Mouse (Mus musculus) cerebellum, postnatal 36 days (tissue): Measurements from ENCODE around the gene Cnksr3.

Experiments used
- DNase-seq, 2 experiments: peaks; one replicate each; pipeline ENCODE4 v3.0.0; 2021 to 2022; ENCODE audit warnings: mixed read lengths in 2 of 2

The Cnksr3 gene

DNA sequence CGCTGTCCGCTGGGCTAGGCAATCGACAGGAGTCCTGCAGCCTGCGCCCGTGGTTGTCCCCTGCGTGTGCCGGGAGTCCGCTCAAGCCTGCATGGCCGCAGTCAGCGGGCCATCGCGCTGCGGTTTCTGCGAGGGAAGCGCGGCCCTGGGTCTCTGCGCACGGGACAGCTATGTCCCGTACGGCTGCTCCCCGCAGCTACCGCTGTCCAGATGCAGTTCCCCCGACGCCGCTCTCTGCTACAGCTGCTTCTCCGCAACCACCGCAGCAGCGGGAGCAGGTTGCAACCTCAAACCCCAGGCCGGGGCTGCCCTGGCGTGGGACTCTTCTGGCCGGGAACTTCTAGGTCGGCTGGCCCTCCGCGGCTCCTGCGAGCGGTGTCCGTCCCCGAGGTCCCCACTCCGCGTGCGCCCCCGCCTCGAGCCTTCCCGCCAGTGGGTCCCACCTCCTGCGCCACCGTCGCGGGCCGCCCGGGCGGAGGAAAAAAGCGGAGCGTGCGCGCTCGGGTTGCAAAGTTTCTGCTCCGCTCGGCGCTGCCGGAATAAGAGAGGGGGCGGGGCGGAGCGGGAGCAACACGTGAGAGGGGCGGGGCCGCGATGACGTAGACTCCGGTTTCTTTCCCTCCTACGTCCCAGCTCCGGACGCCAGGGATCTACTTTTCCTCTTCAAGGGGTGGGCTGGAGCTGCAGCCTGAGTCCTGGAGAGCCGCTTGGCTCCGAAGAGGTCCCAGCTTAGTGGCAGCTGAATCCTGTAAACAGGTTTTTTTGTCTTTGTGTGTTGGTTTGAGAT, at the start of gene Cnksr3:
Cnksr3 (minus strand) TSS at position 542 of the 787 bp plus-strand sequence.
- peak; percentile 97 for DNase-seq

DNA sequence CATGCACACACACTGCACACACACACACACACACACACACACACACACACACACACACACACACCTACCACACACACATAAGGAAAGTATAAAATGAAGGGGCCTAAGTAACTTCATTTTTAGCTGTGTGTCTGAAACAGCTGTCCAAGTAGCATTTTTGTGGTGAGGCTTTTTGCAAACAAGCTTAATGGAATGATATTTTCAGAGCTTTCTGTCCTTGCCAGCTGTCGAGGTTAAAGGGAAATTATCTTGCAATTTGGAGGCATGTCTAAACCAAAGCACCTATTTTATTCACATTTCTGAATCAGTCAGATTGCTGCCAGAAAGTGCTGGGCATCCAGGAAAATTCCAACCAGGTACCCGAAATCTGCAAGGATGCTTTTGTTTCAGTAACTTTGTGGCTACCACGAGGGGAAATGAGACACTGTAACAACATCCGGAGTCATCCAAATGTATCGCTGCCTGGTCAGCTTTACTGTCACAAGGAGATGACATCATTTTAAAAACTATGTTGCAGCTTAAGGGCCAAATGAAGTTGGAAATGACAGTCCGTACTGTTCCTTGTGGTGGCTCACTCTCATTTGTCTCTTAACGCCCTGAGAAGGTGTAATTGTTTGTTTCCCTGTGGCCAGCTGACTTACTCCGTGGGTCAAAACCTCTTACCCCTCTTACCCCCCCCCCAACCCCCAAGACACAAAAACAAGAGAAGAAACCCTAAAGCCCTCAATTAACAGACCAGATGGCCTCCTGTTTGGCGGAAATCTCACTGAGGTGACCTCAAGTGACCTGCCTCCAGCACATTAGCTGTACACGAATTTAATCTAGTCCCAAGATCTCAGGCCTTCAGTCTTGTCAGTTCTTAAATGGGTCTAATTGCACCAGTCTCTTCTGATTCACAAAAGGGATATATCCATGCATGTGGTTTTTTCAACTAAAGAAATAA, 48.4 kb upstream of the Cnksr3 start:
- peak in 1 of 2 experiments; percentile 29 for DNase-seq

DNA sequence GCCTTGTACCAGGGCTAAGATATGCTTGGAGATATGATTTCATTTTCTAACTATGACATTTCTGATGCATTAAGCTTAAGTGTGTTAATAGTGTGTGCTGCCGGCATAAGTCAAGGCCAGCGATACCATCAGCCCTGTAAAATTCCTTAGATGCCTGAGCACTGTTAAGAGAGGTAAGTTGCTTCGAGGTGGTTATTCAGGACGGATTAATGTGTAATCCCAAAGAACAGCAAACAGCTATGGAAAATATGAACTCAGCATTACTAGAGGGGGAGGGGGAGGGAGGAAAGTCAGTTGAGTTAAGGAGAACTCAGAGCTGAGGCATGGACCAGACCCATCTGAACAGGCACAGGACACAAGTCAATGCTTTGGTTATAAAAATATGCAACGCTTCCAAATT, 46.6 kb upstream of the Cnksr3 start:
- DNase-seq: no peak

DNA sequence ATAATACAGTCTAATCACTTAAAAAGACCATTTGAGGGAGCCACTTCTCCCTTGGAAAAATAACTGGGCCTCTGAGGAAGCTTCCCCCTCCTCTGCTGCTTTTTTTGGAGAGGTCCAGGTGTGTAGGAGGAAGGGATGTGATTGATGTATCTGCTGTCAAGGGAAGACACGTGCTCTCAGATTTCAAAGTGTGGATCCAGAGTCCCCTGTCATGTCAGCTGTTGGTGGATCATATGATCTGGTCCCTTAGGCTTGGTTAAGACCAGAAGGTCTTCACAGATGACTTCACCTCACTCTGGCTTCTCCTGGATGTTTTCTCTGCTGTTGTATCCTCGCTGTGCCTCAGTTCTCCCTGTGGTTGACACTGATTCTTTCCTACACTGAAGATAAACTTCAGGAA, 38.4 kb upstream of the Cnksr3 start:
- DNase-seq: no peak

DNA sequence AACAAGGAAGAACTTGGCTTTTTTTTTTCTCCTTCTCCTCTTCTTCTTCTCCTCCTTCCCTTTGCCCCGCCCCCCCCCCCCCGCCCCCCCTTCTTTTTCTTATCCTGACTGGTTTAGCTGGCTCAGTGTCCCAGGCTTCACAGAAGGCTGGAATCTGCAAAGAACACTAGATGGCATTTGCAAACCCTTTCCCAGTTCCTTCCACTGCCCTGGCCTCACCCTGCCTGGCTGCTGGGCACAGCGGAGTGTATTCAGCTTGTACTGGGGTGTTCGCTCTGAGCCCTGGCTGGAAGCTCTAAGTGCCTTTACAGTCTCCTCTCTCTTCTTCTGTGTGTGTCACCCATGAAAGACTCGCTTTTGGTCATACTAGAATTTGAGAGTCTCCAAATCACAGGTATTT, 22.6 kb upstream of the Cnksr3 start:
- DNase-seq: peak; percentile 36 to 37

DNA sequence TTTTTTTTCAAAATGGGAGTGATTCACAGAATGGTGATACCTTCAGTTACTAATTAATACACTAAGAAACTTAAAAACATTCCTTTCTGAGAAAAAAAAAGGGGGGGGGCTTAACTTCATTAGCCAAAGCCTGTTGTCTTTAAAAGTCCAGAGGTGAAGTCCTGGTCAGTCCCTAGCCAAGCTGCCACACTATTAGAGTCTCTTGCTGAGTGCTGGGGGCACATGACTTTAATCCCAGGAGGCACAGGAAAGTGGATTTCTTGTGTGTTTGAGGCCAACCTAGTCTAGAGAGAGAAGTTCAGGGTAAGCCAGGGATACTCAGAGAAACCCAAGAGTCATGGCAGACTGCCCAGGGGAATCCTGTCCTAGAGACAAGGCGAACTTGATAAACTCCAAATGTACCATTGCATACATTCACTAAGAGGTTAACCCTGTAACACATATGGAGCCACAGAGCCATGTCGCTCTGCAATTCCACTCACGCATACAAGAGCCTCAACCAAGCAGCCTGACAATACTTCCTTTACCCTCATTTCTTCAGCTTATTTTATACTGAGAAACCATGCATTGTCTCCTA, 5.6 kb upstream of the Cnksr3 start:
- no peak for DNase-seq

DNA sequence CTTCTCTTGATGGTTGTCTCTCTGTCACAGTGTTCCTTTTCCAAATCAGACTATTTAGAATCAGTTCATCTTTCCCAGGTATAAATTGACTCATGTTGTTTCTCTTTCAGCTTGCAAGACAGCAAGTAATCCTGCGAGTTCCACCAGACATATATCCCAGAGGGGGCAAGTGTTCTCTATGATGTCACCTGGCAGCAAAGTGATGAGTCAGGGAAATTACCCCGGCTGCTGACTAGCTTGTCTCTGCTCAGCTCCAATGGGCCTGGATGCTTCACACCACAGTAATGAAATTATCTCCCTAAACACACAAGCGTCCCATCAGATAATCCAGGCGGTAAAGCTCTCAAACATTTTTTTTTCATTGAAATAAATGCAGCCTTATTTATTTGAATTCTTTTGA, 2.7 kb upstream of the Cnksr3 start:
- no peak for DNase-seq

DNA sequence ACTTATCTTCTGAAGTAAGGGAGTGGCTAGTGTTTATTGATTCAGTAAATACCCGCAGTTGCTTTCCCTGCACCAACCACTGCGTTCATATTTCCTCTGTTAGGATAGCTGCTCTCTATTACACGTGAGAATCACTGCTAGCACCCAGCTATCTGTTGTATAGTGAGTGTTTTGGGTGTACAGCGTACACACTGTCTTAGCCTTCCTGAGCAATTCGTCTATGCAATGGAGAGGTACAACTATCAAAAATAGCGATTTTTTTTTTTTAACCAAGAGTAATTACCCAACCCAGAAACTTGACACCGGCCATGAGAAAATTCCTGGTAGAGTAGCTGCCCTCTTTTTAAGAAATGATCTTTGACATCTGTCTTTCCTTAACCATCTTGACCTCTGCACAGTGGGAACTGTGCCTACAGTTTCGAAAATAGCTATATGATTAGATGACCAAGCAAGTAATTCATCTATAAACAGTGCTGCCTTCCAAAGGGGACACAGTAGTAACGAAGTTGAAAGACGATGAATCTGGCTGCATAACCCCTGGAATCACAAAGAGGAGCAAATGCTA, 1.1 kb upstream of the Cnksr3 start:
- DNase-seq: no peak

DNA sequence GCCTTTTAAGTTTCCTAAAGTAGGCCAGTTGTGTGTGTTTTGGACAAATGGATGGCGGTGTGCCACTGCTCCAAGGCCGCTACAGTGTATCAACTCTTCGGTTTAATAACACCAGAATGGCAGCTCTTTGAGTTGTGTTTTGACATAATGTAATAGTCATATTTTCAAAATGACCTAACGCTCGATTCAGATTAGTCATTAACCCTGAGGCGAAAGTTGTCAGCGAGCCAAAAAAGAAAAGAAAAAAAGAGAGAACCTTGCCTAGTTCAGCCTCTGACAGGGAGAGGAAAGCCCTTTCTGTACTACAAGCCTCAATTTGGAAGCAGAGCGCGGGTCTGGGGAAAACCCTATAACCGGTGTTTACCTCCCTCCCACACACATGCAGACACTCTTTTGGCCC, 500 bp upstream of the Cnksr3 start:
- peak in 1 of 2 experiments; percentile 43 for DNase-seq

DNA sequence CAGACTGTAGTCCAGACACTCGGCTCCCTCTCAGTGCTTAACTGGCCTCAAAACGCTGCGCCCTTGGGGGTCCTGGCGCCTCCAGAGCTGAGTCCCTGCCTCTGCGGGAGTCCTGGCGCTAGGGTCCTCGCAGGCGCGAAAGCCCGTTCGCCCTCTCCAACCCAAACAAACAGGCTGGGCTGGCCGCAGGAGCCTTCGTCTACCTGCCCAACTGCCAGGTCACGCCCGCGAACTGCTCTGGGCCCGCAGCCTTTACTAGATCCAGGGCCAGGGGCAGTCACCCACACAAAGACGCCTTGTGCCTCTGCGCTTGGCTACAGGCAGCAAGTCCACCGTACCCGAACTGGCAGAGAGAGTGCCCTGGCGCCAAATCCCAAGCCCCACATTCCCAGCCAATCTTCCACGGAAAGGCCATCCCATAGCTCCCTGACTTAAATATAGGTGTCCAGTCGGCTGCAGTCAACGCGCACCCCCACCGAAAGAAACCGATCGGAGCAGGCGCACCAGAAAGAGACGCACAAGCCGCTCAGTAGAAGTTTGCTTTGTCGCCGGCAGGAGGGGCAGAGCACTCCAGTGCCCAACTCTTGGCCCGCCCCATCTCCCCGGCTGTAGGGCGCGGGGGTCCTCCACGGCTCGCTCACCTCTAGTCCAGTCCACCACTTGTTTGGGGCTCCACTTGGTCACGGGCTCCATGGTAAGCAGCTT, 894 bp downstream of the Cnksr3 start:
- peak; percentile 72 to 74 for DNase-seq

DNA sequence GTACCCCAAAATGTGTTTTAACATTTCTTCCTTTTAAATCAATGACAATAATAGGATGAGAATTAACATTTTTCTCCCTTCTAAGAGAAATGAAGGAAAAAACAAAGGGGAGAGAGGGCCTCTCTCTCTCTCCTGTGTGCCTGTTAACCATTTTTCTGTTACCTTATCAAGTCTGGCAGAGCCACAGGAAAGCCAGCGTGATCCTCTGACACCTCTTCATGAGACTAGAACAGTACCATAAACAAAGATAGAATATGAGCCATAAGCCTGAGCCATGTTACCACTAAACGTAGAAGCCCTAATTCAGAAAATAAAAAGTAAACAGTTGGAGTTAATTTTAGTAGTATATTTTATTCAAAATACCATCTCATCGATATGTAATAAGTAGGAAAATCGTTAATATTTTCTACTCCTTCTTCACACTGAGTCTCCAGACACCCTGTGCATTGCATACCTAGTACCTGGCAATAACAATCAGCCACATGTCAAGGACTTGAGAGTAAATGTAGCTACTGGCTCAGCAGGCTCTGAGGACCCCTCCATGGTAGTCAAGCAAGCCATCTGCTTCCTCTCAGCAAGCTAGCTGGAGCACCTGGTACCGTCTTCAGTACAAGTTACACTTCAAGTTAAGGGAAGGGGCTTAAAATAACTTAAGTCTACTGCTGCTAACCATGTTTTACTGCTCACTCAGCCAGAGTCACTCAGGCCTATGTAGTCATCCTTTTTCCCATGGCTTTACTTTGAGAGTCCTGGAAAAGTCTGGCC, 2.2 kb downstream of the Cnksr3 start:
- peak in 1 of 2 experiments; percentile 60 for DNase-seq

DNA sequence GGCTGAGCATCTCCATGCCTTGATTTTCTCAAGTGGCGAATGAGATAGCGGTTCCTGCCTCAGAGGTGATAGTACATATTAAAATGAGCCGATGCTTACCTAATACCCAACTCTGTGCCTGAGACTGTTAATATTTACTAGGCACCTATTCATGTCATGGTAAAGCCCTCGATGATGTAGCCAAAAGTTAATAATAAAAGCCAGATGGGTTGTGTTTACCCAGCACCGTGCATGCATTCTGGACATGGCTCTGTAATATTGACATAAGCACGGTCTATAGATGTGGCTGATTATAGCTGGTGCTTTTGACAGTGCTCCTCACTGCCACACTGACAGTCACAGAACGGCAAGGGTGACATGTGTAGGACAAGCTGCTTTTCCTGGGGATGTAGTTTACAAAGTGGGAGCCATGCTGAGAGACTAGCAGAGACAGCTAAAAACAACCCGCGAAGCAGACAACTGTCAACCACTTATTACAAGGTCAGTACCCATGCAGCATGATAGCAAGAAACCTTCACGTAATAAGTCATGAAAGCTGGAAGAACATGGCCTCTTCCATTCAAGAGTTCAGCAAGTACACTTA, 3.1 kb downstream of the Cnksr3 start:
- DNase-seq: no peak

DNA sequence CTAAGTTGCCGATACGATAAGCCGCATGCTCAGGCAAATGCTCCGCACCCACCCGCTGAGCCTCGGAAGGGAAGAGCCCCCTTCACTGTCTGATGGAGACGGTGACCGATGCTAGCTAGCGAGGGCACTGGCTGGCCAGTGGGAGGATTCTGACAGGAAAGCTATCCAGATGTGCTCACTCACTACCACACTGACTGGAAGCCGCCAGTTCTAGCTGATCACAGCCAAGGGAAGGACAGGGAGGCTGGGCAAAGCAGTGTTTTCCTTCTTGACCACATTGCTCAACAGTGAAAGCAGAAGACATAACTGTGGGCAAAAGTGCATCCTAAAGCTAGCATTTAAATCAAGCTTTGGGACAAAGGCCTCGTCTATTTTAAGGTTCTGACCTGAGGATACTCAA, 4.7 kb downstream of the Cnksr3 start:
- no peak for DNase-seq

DNA sequence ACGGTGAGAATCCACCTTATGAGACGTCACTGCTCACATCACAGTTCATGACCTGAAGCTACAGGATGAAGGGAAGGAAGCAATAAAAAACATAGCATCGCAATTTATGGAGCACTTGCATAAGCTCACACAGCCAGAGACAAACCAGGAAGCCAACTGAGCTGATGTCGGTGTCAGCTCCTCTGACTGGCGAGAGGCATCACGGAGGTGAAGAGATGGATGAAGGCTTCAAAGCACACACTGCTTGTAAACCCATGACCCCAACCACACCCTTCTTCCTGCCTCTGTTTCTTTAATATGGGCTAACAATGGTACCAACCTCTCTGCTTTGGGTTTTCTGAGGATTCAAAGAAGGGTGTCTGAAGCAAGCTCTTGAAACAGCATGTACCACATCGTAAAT, 5.5 kb downstream of the Cnksr3 start:
- peak in 1 of 2 experiments; percentile 31 for DNase-seq

DNA sequence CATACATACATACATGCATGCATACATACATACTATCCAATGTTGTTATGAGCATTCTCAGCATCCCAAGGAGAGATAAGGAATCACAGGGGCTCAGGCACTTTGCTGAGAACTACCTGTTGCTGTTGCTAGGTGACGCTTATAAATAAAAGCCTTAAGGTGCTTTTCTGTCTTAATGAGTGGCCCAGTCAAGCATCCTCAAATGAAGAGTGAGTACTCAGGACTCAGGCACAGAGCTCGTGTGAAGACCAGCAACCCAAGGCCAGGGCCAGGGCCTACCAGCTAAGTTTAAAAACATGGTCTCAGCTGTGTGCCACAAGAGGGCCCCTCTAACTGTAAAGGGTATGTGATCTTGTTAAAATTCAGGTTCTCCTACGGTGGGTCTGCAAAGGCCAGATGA, 6.5 kb downstream of the Cnksr3 start:
- no peak for DNase-seq

DNA sequence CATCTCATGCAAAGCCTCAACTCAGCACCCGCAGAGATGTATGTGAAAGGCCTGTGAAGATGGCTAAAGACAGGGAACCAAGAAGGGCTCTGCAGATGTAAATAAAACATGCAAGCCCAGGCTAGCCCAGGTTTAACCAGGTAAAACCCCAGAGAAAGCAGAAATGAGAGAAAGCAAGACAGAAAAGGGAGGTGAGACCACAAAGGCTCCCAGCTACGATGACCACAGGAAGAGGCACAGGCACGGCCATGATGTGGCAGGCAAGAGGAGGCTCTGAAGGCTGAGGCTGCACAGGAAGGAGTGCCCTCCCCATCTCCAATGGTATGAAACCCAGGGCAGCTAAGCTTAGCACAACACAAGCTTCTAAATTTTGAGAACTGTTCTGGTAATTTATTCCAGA, 7.1 kb downstream of the Cnksr3 start:
- no peak for DNase-seq

DNA sequence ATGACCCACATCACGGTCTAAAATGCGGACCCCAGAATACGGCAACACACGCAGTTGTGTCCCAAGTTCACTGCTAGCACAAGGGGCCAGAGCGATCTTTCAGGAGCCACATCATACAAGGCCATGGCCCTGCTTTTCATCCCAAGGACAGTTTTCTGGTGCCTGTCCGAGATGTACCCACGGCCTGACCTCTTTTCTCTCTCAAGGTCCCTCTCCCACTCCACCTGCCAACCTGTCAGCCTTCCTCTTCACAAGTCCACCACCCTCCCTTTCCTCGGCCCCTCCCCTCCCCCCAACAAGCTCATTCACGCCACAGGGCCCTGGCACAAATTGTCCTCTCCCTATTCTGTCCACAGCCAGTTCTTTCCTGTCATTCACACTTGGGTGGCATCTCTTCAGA, 9.5 kb downstream of the Cnksr3 start:
- peak in 1 of 2 experiments; percentile 27 for DNase-seq

DNA sequence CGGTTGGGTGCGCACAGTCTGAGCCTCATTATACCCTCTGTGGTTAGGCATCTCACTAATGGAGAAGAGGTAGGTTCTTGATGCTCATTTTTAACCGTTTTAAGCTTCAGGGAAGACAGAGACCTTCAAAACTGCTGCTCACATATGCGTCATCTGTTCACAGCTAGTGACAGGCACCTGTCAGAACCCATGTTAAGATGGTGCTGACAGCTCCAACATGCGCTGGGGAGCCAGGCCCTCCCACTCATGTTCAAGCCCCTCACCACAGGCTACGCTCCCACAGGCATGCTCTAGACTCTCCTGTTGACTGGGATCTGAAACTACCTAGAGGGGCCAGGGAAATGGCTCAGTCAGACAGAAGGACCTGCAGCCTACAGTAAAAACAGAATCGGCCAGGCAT, 11.4 kb downstream of the Cnksr3 start:
- no peak for DNase-seq

DNA sequence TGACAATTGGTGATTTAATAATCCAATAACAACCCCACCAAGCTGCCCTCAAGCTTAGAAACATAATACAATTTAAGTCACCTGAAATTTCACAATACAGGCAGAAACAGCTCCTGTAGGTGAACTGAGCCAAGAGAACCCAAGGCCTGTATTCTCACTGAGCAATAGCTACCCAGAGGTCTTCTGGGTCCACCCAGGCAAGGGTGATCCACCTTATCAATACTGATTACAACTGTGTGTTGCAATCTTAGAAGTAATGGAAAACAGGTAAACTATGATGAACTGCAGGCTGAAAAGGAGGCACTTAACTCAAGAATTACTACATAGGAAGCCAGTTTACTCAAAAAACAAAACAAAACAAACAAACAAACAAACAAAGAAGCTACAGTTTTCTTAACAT, 13.8 kb downstream of the Cnksr3 start:
- no peak for DNase-seq

DNA sequence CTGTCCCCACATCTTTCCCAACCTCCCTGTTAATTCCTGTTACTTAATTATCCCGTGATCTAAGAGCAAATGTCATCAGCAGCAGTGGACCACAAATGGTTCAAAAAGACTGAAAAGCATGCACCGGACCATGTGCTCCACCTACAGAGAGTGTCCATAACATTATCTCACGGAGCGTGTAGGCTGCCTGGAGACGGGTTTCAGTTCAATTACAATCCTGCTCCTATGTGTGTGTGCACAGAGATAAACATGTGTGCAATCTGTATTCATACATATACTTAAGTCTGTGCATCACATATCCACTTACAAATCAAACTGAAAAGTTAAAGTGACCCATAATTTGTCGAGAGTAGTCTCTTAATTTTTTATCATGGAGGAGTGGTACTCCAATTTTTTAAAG, 14.3 kb downstream of the Cnksr3 start:
- no peak for DNase-seq

DNA sequence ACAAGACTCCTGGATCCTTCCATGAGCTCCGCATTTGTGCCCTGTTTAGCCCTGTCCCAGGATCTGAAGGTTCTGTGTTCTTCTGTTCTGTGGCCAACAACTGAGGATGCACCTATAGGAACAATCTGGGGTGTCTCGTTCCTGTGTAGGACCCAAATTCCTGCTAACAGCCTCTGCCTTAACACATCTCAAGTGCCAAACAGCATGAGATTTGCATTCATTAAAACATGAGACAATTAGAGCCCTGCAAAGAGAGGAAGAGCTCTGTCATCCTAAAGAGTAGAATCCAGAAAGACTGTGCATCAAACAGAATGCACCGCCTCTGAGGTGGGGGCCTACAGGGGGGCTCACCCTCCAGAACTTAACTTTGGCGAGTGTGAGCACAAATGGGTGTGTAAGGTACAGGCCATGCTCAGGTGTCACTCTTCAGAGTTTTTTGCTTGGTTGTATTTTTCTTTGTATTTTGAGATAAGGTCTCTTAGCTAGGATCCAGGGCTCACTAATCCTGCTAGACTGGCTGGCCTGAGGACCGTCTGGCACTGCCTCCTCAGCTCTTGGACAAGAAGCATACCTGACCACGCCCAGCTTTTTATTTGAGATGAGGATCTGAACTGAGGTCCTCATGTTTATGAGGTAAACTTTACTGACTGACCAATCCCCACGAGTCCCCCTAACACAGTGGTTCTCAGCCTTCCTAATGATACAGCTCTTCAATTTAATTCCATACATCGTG, 15.2 kb downstream of the Cnksr3 start:
- DNase-seq: peak in 1 of 2 experiments; percentile 8
